Mouse (Mus musculus): ENCODE measurements at regions not wholly inside any gene's neighbourhood (a gene's known extent, or its start where the extent isn't known, plus 50 kb on each side); places are given as distances from the start of the nearest gene placed in this dataset.

GRCm38 (mm10) chr16:84581166-84581565 lies 66.2 kb downstream of the A730009L09Rik start:
- no peak for DNase-seq (ENCODE audit: low read depth, low spot score)

DNA sequence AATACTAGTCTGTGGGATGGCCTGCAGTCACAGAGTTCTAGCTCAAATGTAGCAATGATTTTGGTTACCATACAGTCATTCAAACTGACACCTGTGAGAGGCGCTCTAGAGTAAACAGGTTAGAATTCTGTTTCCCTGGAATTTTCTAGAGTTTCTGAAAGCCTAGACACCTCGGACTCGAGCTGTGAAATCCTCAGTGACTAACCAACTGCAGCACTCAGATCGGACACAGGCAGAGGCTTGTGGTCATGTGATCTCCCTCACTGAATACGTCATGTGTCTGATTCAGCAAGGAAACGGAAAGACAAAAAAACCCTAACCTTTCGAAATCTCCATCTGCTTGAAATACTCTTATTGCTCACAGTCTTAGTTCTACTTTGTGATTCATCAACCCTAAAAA lies 68.4 kb downstream of the A730009L09Rik start:
- peak; percentile 21 for DNase-seq (ENCODE audit: low read depth, low spot score)

DNA sequence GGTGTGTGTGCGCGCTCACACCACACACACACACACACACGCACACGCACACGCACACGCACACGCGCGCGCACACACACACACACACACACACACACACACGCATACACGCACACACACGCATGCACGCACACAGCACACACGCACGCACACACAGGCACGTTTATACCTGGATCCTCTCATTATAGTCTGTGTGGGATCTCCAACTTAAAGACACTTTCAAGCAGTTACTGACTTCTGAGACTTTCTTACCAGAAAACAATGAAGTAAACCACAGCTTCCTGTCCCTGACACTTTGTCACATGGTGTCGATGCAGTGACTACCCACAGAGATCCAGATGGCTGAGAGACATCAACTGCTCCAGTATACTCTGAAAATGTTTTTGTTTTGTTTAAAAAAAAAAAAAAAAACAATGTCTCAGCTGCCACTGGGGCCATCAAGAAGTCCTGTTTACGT lies 68.9 kb downstream of the A730009L09Rik start:
- peak; percentile 10 for DNase-seq (ENCODE audit: low read depth, low spot score)

- DNase-seq (ENCODE audit: low read depth, low spot score), result no peak
These were observed 69.9 kb downstream of the A730009L09Rik start for GRCm38 (mm10) chr16:84584724-84585399.

- no peak for DNase-seq (ENCODE audit: low read depth, low spot score)
These were observed 78.1 kb downstream of the A730009L09Rik start for GRCm38 (mm10) chr16:84592978-84593377.

GRCm38 (mm10) chr16:84602969-84603368 lies 88.0 kb downstream of the A730009L09Rik start:
- no peak for DNase-seq (ENCODE audit: low read depth, low spot score)

- no peak for DNase-seq (ENCODE audit: low read depth, low spot score)
These were observed 88.7 kb downstream of the A730009L09Rik start for GRCm38 (mm10) chr16:84603465-84604205.

DNA sequence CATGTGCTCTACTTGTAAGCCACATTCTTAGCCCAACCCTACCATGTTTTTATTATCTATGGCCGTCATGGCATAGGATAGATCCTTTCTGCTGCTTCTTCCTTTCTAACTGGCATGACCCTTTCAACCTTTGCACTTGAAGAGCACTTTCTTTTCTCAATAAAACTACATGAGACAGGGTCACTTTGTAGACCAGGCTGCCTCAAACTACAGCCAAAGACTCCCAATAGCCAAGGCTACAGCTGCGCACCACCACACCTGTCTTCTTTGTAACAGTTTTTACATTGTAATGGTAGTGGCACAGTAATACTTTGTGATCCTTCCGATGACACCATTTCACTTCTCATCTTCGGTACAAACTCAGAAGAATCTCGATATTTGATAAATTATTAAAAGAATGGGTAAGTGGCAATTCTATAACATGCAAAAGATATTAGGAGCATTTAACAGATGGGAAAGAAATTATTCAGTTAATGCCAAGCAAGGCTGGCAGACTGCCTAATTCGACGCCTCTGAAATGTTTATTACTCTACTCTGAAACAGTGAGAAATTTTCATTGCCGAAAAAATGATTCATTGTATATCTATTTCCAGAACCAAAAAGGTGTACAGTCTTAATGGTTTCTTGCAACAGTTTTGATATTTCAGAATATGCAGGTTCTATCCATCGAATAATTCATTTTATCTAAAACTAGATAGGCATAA lies 89.5 kb downstream of the A730009L09Rik start:
- DNase-seq (ENCODE audit: low read depth, low spot score), result no peak

- no peak for DNase-seq (ENCODE audit: low read depth, low spot score)
These were observed 91.3 kb downstream of the A730009L09Rik start for GRCm38 (mm10) chr16:84606010-84606803.

DNA sequence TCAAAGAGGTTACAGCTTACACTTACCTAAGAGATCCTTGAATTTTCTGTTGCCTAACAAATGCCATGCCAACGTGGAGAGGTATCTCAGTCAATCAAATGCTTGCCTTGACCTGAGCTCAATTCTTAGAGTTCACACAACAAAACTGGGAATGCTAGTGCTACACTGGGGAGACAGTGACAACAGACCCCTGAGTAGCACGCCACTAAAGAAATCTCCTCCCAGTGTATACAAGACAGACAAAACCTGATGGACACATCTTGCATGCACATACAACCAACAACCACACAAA lies 91.8 kb downstream of the A730009L09Rik start:
- no peak for DNase-seq (ENCODE audit: low read depth, low spot score)

- DNase-seq (ENCODE audit: low read depth, low spot score), result no peak
These were observed 92.6 kb downstream of the A730009L09Rik start for GRCm38 (mm10) chr16:84607503-84607902.

GRCm38 (mm10) chr16:84615683-84616082 lies 100.8 kb downstream of the A730009L09Rik start:
- no peak for DNase-seq (ENCODE audit: low read depth, low spot score)

GRCm38 (mm10) chr16:84616132-84616531 lies 101.2 kb downstream of the A730009L09Rik start:
- DNase-seq (ENCODE audit: low read depth, low spot score), result no peak

GRCm38 (mm10) chr16:84618379-84618778 lies 103.5 kb downstream of the A730009L09Rik start:
- DNase-seq (ENCODE audit: low read depth, low spot score), result no peak

DNA sequence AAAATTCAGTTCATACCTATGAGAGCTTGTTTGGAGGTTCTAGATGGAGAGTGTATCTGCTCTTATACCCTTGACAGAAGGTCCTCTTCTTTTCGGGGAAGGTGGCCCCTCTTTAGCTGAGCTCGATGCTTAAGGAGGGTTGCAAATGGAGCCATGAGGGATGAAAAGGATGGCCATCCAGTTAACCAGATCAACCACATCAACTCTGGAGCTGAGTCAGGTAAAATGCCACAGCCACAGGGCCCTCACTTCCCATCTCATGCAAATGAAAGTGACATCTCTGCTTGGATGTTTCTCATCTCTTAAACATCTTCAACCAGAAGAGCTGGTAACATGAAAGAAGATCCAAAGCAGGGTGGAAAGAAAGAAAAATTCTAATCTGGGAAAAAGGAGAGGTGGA lies 105.0 kb downstream of the A730009L09Rik start:
- no peak for DNase-seq (ENCODE audit: low read depth, low spot score)

- no peak for DNase-seq (ENCODE audit: low read depth, low spot score)
These were observed 105.9 kb downstream of the A730009L09Rik start for GRCm38 (mm10) chr16:84620861-84621260.

DNA sequence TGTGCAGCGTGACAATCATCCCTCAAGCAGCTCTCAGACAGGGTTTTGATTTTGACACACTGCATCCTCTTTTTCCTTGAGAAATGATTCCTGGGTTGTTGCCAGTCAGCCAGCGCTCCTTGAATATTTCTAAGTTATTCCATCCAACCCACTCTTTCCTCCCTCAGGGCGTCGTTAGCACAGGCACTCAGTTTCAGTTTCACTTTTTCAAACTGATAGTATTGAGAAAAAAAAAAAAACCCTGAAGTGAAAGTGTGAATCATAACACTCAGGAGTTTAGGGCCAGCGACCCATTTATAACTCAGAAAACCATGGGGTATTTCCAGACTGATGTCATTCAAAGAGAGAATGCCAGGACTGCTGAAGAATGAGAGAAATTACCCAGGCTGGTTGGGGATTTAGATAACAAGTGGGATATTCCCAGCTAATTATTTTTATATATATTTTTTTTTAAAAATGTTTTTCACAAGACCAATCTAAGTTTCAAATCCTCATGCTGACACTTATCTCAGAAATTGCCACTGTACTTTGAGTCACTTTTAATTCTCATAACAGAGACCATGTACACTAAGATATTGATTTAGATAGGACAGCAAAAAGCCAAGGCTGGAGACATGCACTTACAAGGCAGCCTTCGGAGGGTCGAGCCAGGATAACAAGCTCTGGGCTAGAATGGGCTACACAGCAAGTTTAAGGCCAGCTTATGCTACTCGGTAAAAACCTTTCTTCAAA lies 106.5 kb downstream of the A730009L09Rik start:
- peak; percentile 48 for DNase-seq (ENCODE audit: low read depth, low spot score)

DNA sequence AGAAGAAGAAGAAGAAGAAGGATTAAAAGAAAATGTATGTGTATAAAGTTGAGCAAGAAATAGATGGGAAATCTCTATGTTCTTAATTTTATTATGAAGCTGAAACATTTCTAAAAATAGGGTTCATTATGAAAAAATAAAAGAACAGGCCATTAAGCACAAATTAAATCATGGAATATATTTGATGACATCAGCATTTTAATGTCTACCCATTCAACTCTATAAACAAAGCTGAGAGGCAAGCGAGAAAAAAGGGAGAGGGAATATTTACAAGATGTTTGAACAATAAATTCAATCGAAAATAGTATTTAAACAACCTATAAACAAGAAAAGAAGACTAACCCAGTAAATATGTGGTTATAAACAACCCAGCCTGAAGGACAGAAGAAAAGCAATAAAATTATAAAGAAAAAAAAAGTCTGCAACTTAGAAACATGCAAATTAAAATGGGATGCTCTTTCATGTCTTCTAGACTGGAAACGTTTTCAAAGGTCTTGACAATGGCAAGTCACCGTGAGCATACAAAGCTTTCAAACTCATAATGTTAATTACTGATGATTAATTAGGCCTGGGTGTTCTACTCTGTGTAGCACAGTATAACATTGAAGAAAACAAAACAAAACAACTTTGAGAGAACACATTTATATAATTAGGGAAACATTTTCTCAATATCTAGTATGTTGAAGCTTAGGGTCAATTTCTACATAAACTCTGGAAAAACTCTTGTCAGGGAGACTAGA lies 108.6 kb downstream of the A730009L09Rik start:
- no peak for DNase-seq (ENCODE audit: low read depth, low spot score)

GRCm38 (mm10) chr16:84624443-84625109 lies 109.7 kb downstream of the A730009L09Rik start:
- no peak for DNase-seq (ENCODE audit: low read depth, low spot score)
